In genomic region chr2:152281407-152281806, GRCm38 (mm10) we compare ENCODE assay signal across 15 mouse cellular contexts. TPM values are rescaled to one million over a fixed set of nuclear protein-coding genes. Genes with fewer than 3 reads are reported as not detected.
A peak's percentile ranks its signal among the peaks of the same experiment; 100 is the strongest.
DNase-seq lines count a peak whose midpoint lies in the region; ATAC-seq and TF ChIP-seq lines count a peak whose summit lies in the region.
"Had no signal": no experiment of that assay in that cellular context is flagged by ENCODE, and none has a peak within 500 bp of the region (broad histone marks: within the 10 kb centered on the region; RNA-seq: fewer than 3 reads in every experiment).

No protein-coding gene starts in this region.

- peak; percentile 9 to 16 for DNase-seq in heart, postnatal 14 days
- no peak for DNase-seq in heart, postnatal 4 days
- DNase-seq in lung, embryonic 14.5 days: peak; percentile 27
- DNase-seq in lung, adult 2 months: no peak
- peak; percentile 41 for DNase-seq in lung, postnatal 36 days
- DNase-seq in urinary bladder, postnatal 4 days (ENCODE audit: low spot score in 2 of 2): no peak
- DNase-seq: adrenal gland, postnatal 36 days; cerebellum, adult 2 months; forebrain, postnatal 0 days; gastrocnemius, postnatal 25 days; right cerebral cortex, postnatal 14 days had no signal

- H3K9ac ChIP-seq in lung, embryonic 14.5 days: no peak overlapping the region
- H3K9ac ChIP-seq: forebrain, postnatal 0 days; heart, embryonic 12.5 days; midbrain, embryonic 12.5 days had no signal

- no peak for TF ChIP-seq POLR2A in lung, adult 2 months (IDR thresholded peaks at IDR 0.05; ENCODE audit: borderline replicate concordance, extremely low read depth, low read depth, low read length)

- no peak for ATAC-seq in lung, embryonic 14.5 days (ENCODE audit: insufficient read depth)
- peak; percentile 32 for ATAC-seq in activated CD4-positive, CD25-positive, alpha-beta regulatory T cell, adult 4 months
- ATAC-seq: forebrain, postnatal 0 days had no signal

- H3K4me3 ChIP-seq in lung, embryonic 14.5 days (ENCODE audit: low read depth, low read length): no peak overlapping the region
- no peak overlapping the region for H3K4me3 ChIP-seq in lung, adult 2 months (replicated peaks; ENCODE audit: extremely low read depth, low read depth, low read length)
- H3K4me3 ChIP-seq: heart, embryonic 12.5 days; midbrain, embryonic 12.5 days had no signal

- TF ChIP-seq CTCF in lung, embryonic 14.5 days (IDR thresholded peaks at IDR 0.05; ENCODE audit: low read depth): no peak
- no peak for TF ChIP-seq CTCF in lung, adult 2 months (IDR thresholded peaks at IDR 0.05; ENCODE audit: insufficient read depth, low read length)

- no peaks in the 10 kb centered on the region for H3K4me1 ChIP-seq in lung, embryonic 14.5 days (ENCODE audit: insufficient read depth)
- H3K4me1 ChIP-seq in lung, adult 2 months (ENCODE audit: control insufficient read depth, insufficient read depth, low read length): no peaks in the 10 kb centered on the region
- H3K4me1 ChIP-seq: heart, embryonic 12.5 days; midbrain, embryonic 12.5 days had no signal

- H3K9me3 ChIP-seq in lung, embryonic 14.5 days (ENCODE audit: low read depth, low read length): no peaks in the 10 kb centered on the region
- H3K9me3 ChIP-seq: heart, embryonic 12.5 days; midbrain, embryonic 12.5 days had no signal

- 72% methylated on average over 3 of the region's 3 CpGs for WGBS in lung, embryonic 14.5 days
- WGBS in lung, adult 2 months: 52% methylated on average over 3 of the region's 3 CpGs

- no peak overlapping the region for H3K27ac ChIP-seq in lung, embryonic 14.5 days (ENCODE audit: low read depth)
- H3K27ac ChIP-seq: midbrain, embryonic 12.5 days had no signal

- H3K36me3 ChIP-seq in lung, embryonic 14.5 days (ENCODE audit: insufficient read depth): peaks cover 75% of the 10 kb centered on the region

- intact Hi-C loops in heart, postnatal 14 days (cut with DNase I): no loop called here

- no peak overlapping the region for H3K4me2 ChIP-seq in lung, embryonic 14.5 days
- H3K4me2 ChIP-seq: heart, embryonic 12.5 days; liver, embryonic 11.5 days; midbrain, embryonic 12.5 days had no signal

- H3K27me3 ChIP-seq in lung, embryonic 14.5 days (ENCODE audit: insufficient read depth, low read length): no peaks in the 10 kb centered on the region
- H3K27me3 ChIP-seq: heart, embryonic 12.5 days; midbrain, embryonic 12.5 days had no signal

RNA-seq across cellular contexts. Expression of gene Tbc1d20, which starts 12.2 kb away (rescaled TPM):
- 10 to 100 TPM; 47.5 to 52.1 TPM for total RNA-seq in heart, postnatal 14 days (2021)
- total RNA-seq in heart, postnatal 4 days (2021): 10 to 100 TPM; 54.4 to 65.8 TPM
- 34.7 and 39.4 TPM in 2 replicates for polyA plus RNA-seq in lung, embryonic 14.5 days (2014; fragmentation: Nextera tagmentation; extraction: Ambion mirVana)
- 54.3 and 73.4 TPM in 2 replicates for polyA plus RNA-seq in lung, adult 2 months (2012; rRNA removed)
- 10 to 100 TPM; 14.9 to 18.3 TPM for polyA plus RNA-seq in activated CD4-positive, CD25-positive, alpha-beta regulatory T cell, adult 4 months (2017; shearing (Covaris generic))

RNA-seq across cellular contexts. Expression of gene Rbck1, which starts 51.0 kb away (rescaled TPM):
- 10 to 100 TPM; 69.1 to 71.2 TPM for total RNA-seq in heart, postnatal 14 days (2021)
- 10 to 100 TPM; 70.5 to 75.6 TPM for total RNA-seq in heart, postnatal 4 days (2021)
- 85.8 and 92.8 TPM in 2 replicates for polyA plus RNA-seq in lung, embryonic 14.5 days (2014; fragmentation: Nextera tagmentation; extraction: Ambion mirVana)
- polyA plus RNA-seq in lung, adult 2 months (2012; rRNA removed): 268 and 356 TPM in 2 replicates
- 10 to 100 TPM; 65.1 to 86.1 TPM for polyA plus RNA-seq in activated CD4-positive, CD25-positive, alpha-beta regulatory T cell, adult 4 months (2017; shearing (Covaris generic))

RNA-seq across cellular contexts. Expression of gene Csnk2a1, which starts 54.8 kb away (rescaled TPM):
- 100 to 1,000 TPM in 1 of 2 experiments, 10 to 100 TPM in 1; 98.1 to 101 TPM for total RNA-seq in heart, postnatal 14 days (2021)
- 100 to 1,000 TPM in 1 of 2 experiments, 10 to 100 TPM in 1; 99.7 to 103 TPM for total RNA-seq in heart, postnatal 4 days (2021)
- polyA plus RNA-seq in lung, embryonic 14.5 days (2014; fragmentation: Nextera tagmentation; extraction: Ambion mirVana): 97.1 and 98.2 TPM in 2 replicates
- 16.5 and 27.3 TPM in 2 replicates for polyA plus RNA-seq in lung, adult 2 months (2012; rRNA removed)
- 10 to 100 TPM; 68.0 to 91.6 TPM for polyA plus RNA-seq in activated CD4-positive, CD25-positive, alpha-beta regulatory T cell, adult 4 months (2017; shearing (Covaris generic))

Comparison
In these comparisons a context has a peak if more than half of its experiments do, and no peak if none do; other contexts are left out.
1. DNase-seq: peak in heart, postnatal 14 days (2 of 2), lung, embryonic 14.5 days (single experiment) and lung, postnatal 36 days (single experiment); none in heart, postnatal 4 days (single experiment), lung, adult 2 months (single experiment) and urinary bladder, postnatal 4 days (0 of 2).